17 mouse cellular contexts compared by ENCODE assay signal in the genomic region with DNA sequence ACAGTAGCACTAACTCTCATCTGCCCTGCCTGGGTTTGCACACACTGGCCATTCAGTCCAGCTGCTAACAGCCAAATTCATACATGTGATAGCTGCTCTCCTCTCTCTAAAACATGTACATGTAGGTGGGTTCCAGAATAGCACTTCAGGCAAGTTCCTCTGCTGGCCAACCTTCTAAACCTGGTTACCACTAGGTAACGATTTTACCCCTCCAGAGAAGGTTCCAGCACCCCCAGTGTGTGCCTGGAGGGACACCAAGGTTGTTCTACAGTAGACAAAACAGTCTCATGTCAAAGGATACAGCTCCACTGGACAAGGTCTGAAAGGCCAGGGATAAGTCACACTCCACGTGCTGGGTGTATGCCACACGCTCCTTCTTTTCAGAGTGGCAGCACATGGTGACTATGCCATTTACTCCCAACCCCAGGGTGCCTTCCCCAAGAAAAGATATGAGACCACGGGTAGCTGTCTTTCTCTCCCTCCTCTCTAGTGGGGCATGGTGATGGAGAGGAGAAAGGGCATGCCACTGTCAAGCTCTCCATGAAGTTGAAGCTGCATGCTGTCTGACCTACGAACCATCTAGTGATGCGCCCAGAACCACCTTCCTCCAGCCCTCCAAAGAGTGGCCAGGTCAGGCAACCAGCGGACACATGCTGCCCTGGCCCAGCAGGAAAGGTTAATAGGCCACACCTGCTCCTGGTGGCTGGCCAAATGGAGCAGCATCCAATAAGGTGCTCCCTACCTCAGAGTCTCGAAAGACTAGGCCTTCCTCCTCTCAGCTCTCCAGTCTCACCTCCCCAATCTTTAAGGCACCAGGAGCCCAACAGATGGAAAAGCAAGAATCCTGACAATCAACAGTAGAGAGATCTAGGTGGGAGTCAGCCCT.
DNase-seq lines count a peak whose midpoint lies in the region; ATAC-seq and TF ChIP-seq lines count a peak whose summit lies in the region.
"Had no signal": no experiment of that assay in that cellular context is flagged by ENCODE, and none has a peak within 500 bp of the region (broad histone marks: within the 10 kb centered on the region; RNA-seq: fewer than 3 reads in every experiment).

No protein-coding gene starts in this region.

- peak; percentile 94 for DNase-seq in heart, adult 11 months
- no peak for DNase-seq in heart, postnatal 14 days
- peak; percentile 43 for DNase-seq in kidney, adult 2 months
- no peak for DNase-seq in lung, postnatal 0 days (ENCODE audit: low spot score)
- DNase-seq in lung, postnatal 25 days (ENCODE audit: low spot score) = no peak
- no peak for DNase-seq in limb, embryonic 10.5 days (ENCODE audit: low spot score)
- DNase-seq in Muller cell, postnatal 12 days (ENCODE audit: inconsistent ontology term) = no peak
- DNase-seq: adrenal gland, postnatal 36 days; B cell, adult 2 months; cerebellum, adult 2 months; gastrocnemius, postnatal 36 days; kidney, adult 8-10 months; thymus, postnatal 14 days had no signal

- no peak overlapping the region for H3K27ac ChIP-seq in kidney, adult 2 months (ENCODE audit: insufficient read depth, low read depth, low read length)
- H3K27ac ChIP-seq in kidney, embryonic 14.5 days (ENCODE audit: low read depth, low read length) = no peak overlapping the region
- peak overlapping the region; percentile 97 for H3K27ac ChIP-seq in lung, postnatal 0 days (ENCODE audit: low read length)
- peak overlapping the region; percentile 10; the same call in 1 of the 2 replicates for H3K27ac ChIP-seq in limb, embryonic 10.5 days
- H3K27ac ChIP-seq: forebrain, embryonic 12.5 days; liver, embryonic 14.5 days had no signal

- intact Hi-C loops in heart, postnatal 14 days (cut with DNase I) = no loop called here

- no peaks in the 10 kb centered on the region for H3K9me3 ChIP-seq in kidney, embryonic 14.5 days (ENCODE audit: control insufficient read depth, low read length)
- no peaks in the 10 kb centered on the region for H3K9me3 ChIP-seq in lung, postnatal 0 days (ENCODE audit: low read length)
- H3K9me3 ChIP-seq in limb, embryonic 10.5 days (replicated peaks) = no peaks in the 10 kb centered on the region
- H3K9me3 ChIP-seq: forebrain, embryonic 12.5 days had no signal

- WGBS in kidney, adult 2 months = 82% methylated on average over 8 of the region's 8 CpGs
- 82% methylated on average over 8 of the region's 8 CpGs for WGBS in kidney, embryonic 14.5 days
- WGBS in lung, postnatal 0 days = 92% methylated on average over 8 of the region's 8 CpGs
- WGBS in limb, embryonic 10.5 days = 80% methylated on average over 8 of the region's 8 CpGs

- TF ChIP-seq EP300 in lung, postnatal 0 days (IDR thresholded peaks at IDR 0.05) = no peak

- no peak overlapping the region for H3K4me3 ChIP-seq in kidney, adult 2 months (ENCODE audit: insufficient read depth, low read depth, low read length)
- H3K4me3 ChIP-seq in kidney, embryonic 14.5 days (ENCODE audit: low read length) = no peak overlapping the region
- no peak overlapping the region for H3K4me3 ChIP-seq in lung, postnatal 0 days (ENCODE audit: low read depth, low read length)
- no peak overlapping the region for H3K4me3 ChIP-seq in limb, embryonic 10.5 days
- H3K4me3 ChIP-seq: forebrain, embryonic 12.5 days had no signal

- no peaks in the 10 kb centered on the region for H3K27me3 ChIP-seq in kidney, adult 2 months (replicated peaks; ENCODE audit: control insufficient read depth, insufficient read depth, low read length)
- peaks cover 36% of the 10 kb centered on the region for H3K27me3 ChIP-seq in kidney, embryonic 14.5 days (ENCODE audit: control insufficient read depth, insufficient read depth, low read length)
- H3K27me3 ChIP-seq in lung, postnatal 0 days (replicated peaks; ENCODE audit: insufficient read depth, low read length) = no peaks in the 10 kb centered on the region
- peaks cover 28% of the 10 kb centered on the region for H3K27me3 ChIP-seq in limb, embryonic 10.5 days (ENCODE audit: low read depth, poor library complexity, severe bottlenecking)

- TF ChIP-seq POLR2A in kidney, adult 2 months (IDR thresholded peaks at IDR 0.05; ENCODE audit: low read depth, low read length) = no peak

- no peaks in the 10 kb centered on the region for H3K36me3 ChIP-seq in kidney, adult 2 months (ENCODE audit: control insufficient read depth, insufficient read depth, low read length)
- no peaks in the 10 kb centered on the region for H3K36me3 ChIP-seq in kidney, embryonic 14.5 days (ENCODE audit: control insufficient read depth, insufficient read depth, low read length)
- H3K36me3 ChIP-seq in lung, postnatal 0 days (ENCODE audit: insufficient read depth, low read length) = no peaks in the 10 kb centered on the region
- no peaks in the 10 kb centered on the region for H3K36me3 ChIP-seq in limb, embryonic 10.5 days
- H3K36me3 ChIP-seq: forebrain, embryonic 12.5 days had no signal

- no peak for ATAC-seq in kidney, embryonic 14.5 days (ENCODE audit: low FRiP score, low TSS enrichment)
- ATAC-seq in lung, postnatal 0 days = no peak

- no peak for TF ChIP-seq CTCF in kidney, adult 2 months (conservative IDR thresholded peaks at IDR 0.05; ENCODE audit: insufficient read depth, insufficient read length, low read depth, low read length)
- no peak for TF ChIP-seq CTCF in lung, postnatal 0 days (IDR thresholded peaks at IDR 0.05)

- H3K4me2 ChIP-seq in kidney, embryonic 14.5 days (replicated peaks; ENCODE audit: low read depth, low read length) = no peak overlapping the region
- no peak overlapping the region for H3K4me2 ChIP-seq in lung, postnatal 0 days (replicated peaks; ENCODE audit: low read depth, low read length)
- H3K4me2 ChIP-seq: forebrain, embryonic 12.5 days; heart, embryonic 11.5 days had no signal

- no peak overlapping the region for H3K9ac ChIP-seq in kidney, embryonic 14.5 days (ENCODE audit: low read depth, low read length)
- no peak overlapping the region for H3K9ac ChIP-seq in lung, postnatal 0 days (replicated peaks; ENCODE audit: low read depth)
- H3K9ac ChIP-seq: forebrain, embryonic 12.5 days; liver, embryonic 14.5 days had no signal

- peaks cover 56% of the 10 kb centered on the region for H3K4me1 ChIP-seq in kidney, adult 2 months (ENCODE audit: control insufficient read depth, insufficient read depth, low read length)
- H3K4me1 ChIP-seq in kidney, embryonic 14.5 days (ENCODE audit: control insufficient read depth, insufficient read depth, low read length) = peaks cover 30% of the 10 kb centered on the region; the same call in 1 of the 2 replicates
- peaks cover 81% of the 10 kb centered on the region for H3K4me1 ChIP-seq in lung, postnatal 0 days (ENCODE audit: insufficient read depth, low read depth, low read length)
- H3K4me1 ChIP-seq in limb, embryonic 10.5 days = peaks cover 98% of the 10 kb centered on the region

Comparison
In these comparisons a context has a peak if more than half of its experiments do, and no peak if none do; other contexts are left out.
1. DNase-seq: peak in heart, adult 11 months (single experiment) and kidney, adult 2 months (single experiment); none in heart, postnatal 14 days (0 of 2), lung, postnatal 0 days (single experiment), lung, postnatal 25 days (single experiment), limb, embryonic 10.5 days (single experiment) and Muller cell, postnatal 12 days (single experiment).
2. H3K27ac ChIP-seq: peak in lung, postnatal 0 days (single experiment) and limb, embryonic 10.5 days (single experiment); none in kidney, adult 2 months (single experiment) and kidney, embryonic 14.5 days (single experiment).